Mouse (Mus musculus) midbrain, embryonic 15.5 days (tissue): ENCODE results near the gene Gm49336. TPM values are rescaled to one million over a fixed set of nuclear protein-coding genes. Genes with fewer than 3 reads are reported as not detected.

Experiments used
- ATAC-seq: fragments of 200-750 bp; cut with Nextera tagmentation; replicated peaks from 2 replicates; pipeline ENCODE4 v1.8.0; 2017; ENCODE audit warnings: moderate TSS enrichment
- H3K27ac ChIP-seq: fragments of 300-500 bp; sonication (generic); 2 replicates; pipeline ENCODE4 v1.5.1; 2015; ENCODE audit warnings: mild to moderate bottlenecking, inconsistent platforms
- H3K27me3 ChIP-seq: fragments of 300-500 bp; sonication (generic); replicated peaks from 2 replicates; pipeline ENCODE4 v1.6.1; 2015; ENCODE audit warnings: inconsistent platforms
- H3K36me3 ChIP-seq: fragments of 300-500 bp; sonication (generic); replicated peaks from 2 replicates; pipeline ENCODE4 v1.6.1; 2015; ENCODE audit warnings: inconsistent platforms
- H3K4me1 ChIP-seq: fragments of 300-500 bp; sonication (generic); 2 replicates; pipeline ENCODE4 v1.6.1; 2015; ENCODE audit warnings: inconsistent platforms
- H3K4me2 ChIP-seq: fragments of 300-500 bp; sonication (generic); 2 replicates; pipeline ENCODE4 v1.6.1; 2015; ENCODE audit warnings: inconsistent platforms, mild to moderate bottlenecking, moderate library complexity
- H3K4me3 ChIP-seq: fragments of 300-500 bp; sonication (generic); 2 replicates; pipeline ENCODE4 v1.5.1; 2015; ENCODE audit warnings: mild to moderate bottlenecking, inconsistent platforms
- H3K9ac ChIP-seq: fragments of 300-500 bp; sonication (generic); 2 replicates; pipeline ENCODE4 v1.6.1; 2015; ENCODE audit warnings: mild to moderate bottlenecking, inconsistent platforms
- H3K9me3 ChIP-seq: fragments of 300-500 bp; sonication (generic); 2 replicates; pipeline ENCODE4 v1.6.1; 2016; ENCODE audit warnings: inconsistent platforms
- WGBS: fragments of 180-500 bp; shearing (Covaris S2); methylation state at CpG from one replicate; pipeline ENCODE4 v1.1.7; 2015; ENCODE audit warnings: mixed read lengths; 5-methylcytosine and 5-hydroxymethylcytosine counted together
- polyA plus RNA-seq: library from polyadenylated mRNA; unstranded; fragments of >200 nt; fragmentation: Nextera tagmentation; extraction: Ambion mirVana; gene quantifications from 2 replicates; pipeline ENCODE4 v1.2.1, GENCODE M21; 2015

Gene Gm49336
- 48.3 and 51.1 TPM in 2 replicates for polyA plus RNA-seq

GRCm38 (mm10) chr14:60251281-60252003 is at the start of gene Gm49336, which contains the start of gene Nupl1:
TSS of gene Gm49336 (minus strand) at chr14:60251507.
TSS of gene Nupl1 (minus strand) at chr14:60251431.
- WGBS, result under 1% methylated on average over 62 of the region's 62 CpGs
- Histone ChIP-seq H3K9ac (peak within 1 kb of the TSS; percentile 96), H3K4me1 (peaks cover 27% of the 10 kb centered on the region), H3K36me3 (no peaks in the 10 kb centered on the region), H3K27me3 (no peaks in the 10 kb centered on the region), H3K9me3 (no peaks in the 10 kb centered on the region), H3K4me3 (peak within 1 kb of the TSS; percentile 67), H3K4me2 (peak within 1 kb of the TSS; percentile 85), H3K27ac (peak within 1 kb of the TSS; percentile 89)
- peak; percentile 100 for ATAC-seq

GRCm38 (mm10) chr14:60301024-60301423 is 49.7 kb upstream of the Gm49336 start:
- H3K27ac ChIP-seq, result no peak overlapping the region
- no peak overlapping the region for H3K9ac ChIP-seq
- peaks cover 3% of the 10 kb centered on the region; the same call in 1 of the 2 replicates for H3K4me1 ChIP-seq
- no peak overlapping the region for H3K4me2 ChIP-seq
- H3K36me3 ChIP-seq, result no peaks in the 10 kb centered on the region; the same call in 1 of the 2 replicates
- no peak overlapping the region for H3K4me3 ChIP-seq
- 22% methylated on average over 6 of the region's 6 CpGs for WGBS
- H3K27me3 ChIP-seq, result no peaks in the 10 kb centered on the region
- 0 out of 2 replicates have a peak, but pooled peaks have one; percentile 22 for ATAC-seq
- no peaks in the 10 kb centered on the region for H3K9me3 ChIP-seq

GRCm38 (mm10) chr14:60300224-60300991 is 49.1 kb upstream of the Gm49336 start:
- peaks cover 3% of the 10 kb centered on the region; the same call in 1 of the 2 replicates for H3K4me1 ChIP-seq
- H3K36me3 ChIP-seq, result no peaks in the 10 kb centered on the region; the same call in 1 of the 2 replicates
- no peak overlapping the region for H3K4me3 ChIP-seq
- H3K27ac ChIP-seq, result no peak overlapping the region
- 45% methylated on average over 14 of the region's 14 CpGs for WGBS
- peak; percentile 45; the same call in 1 of the 2 replicates for ATAC-seq
- no peak overlapping the region for H3K4me2 ChIP-seq
- H3K27me3 ChIP-seq, result no peaks in the 10 kb centered on the region
- no peaks in the 10 kb centered on the region for H3K9me3 ChIP-seq
- no peak overlapping the region for H3K9ac ChIP-seq

GRCm38 (mm10) chr14:60295531-60295930 is 44.2 kb upstream of the Gm49336 start:
- 96% methylated on average over 1 of the region's 1 CpGs for WGBS

GRCm38 (mm10) chr14:60290363-60290762 is 39.1 kb upstream of the Gm49336 start:
- peaks cover 10% of the 10 kb centered on the region; the same call in 1 of the 2 replicates for H3K36me3 ChIP-seq
- no peak overlapping the region for H3K4me2 ChIP-seq
- WGBS, result 93% methylated on average over 4 of the region's 4 CpGs
- H3K4me1 ChIP-seq, result no peaks in the 10 kb centered on the region
- H3K27ac ChIP-seq, result no peak overlapping the region
- no peak for ATAC-seq
- no peak overlapping the region for H3K9ac ChIP-seq
- no peaks in the 10 kb centered on the region for H3K27me3 ChIP-seq
- no peaks in the 10 kb centered on the region for H3K9me3 ChIP-seq
- H3K4me3 ChIP-seq, result no peak overlapping the region

More at GRCm38 (mm10) chr14:60295531-60295930, 44.2 kb upstream of the Gm49336 start:
- Histone ChIP-seq H3K36me3 (peaks cover 6% of the 10 kb centered on the region; the same call in 1 of the 2 replicates), H3K4me3 (no peak overlapping the region), H3K9me3 (no peaks in the 10 kb centered on the region), H3K27ac (no peak overlapping the region), H3K4me2 (no peak overlapping the region), H3K4me1 (no peaks in the 10 kb centered on the region), H3K27me3 (no peaks in the 10 kb centered on the region), H3K9ac (no peak overlapping the region)
- ATAC-seq, result no peak

- Histone ChIP-seq H3K27me3 (no peaks in the 10 kb centered on the region), H3K9ac (no peak overlapping the region), H3K4me1 (no peaks in the 10 kb centered on the region), H3K27ac (no peak overlapping the region), H3K4me3 (no peak overlapping the region), H3K9me3 (no peaks in the 10 kb centered on the region), H3K36me3 (peaks cover 14% of the 10 kb centered on the region), H3K4me2 (no peak overlapping the region)
- 89% methylated on average over 7 of the region's 7 CpGs for WGBS
- no peak for ATAC-seq
Observed at GRCm38 (mm10) chr14:60286194-60286863, 35.0 kb upstream of the Gm49336 start.

- no peaks in the 10 kb centered on the region for H3K27me3 ChIP-seq
- H3K4me2 ChIP-seq, result no peak overlapping the region
- H3K9me3 ChIP-seq, result no peaks in the 10 kb centered on the region
- no peak for ATAC-seq
- 95% methylated on average over 7 of the region's 7 CpGs for WGBS
- H3K27ac ChIP-seq, result no peak overlapping the region
- no peak overlapping the region for H3K4me3 ChIP-seq
- no peaks in the 10 kb centered on the region for H3K36me3 ChIP-seq
- H3K9ac ChIP-seq, result no peak overlapping the region
- no peaks in the 10 kb centered on the region for H3K4me1 ChIP-seq
Observed at GRCm38 (mm10) chr14:60275301-60276276, 24.3 kb upstream of the Gm49336 start.

GRCm38 (mm10) chr14:60273346-60273745 is 22.0 kb upstream of the Gm49336 start:
- Histone ChIP-seq H3K4me1 (no peaks in the 10 kb centered on the region), H3K9ac (no peak overlapping the region), H3K4me3 (no peak overlapping the region), H3K9me3 (no peaks in the 10 kb centered on the region), H3K27me3 (no peaks in the 10 kb centered on the region), H3K36me3 (no peaks in the 10 kb centered on the region), H3K27ac (peak overlapping the region; percentile 29; the same call in 1 of the 2 replicates), H3K4me2 (no peak overlapping the region)
- ATAC-seq, result no peak
- 87% methylated on average over 6 of the region's 6 CpGs for WGBS

GRCm38 (mm10) chr14:60269333-60269732 is 18.0 kb upstream of the Gm49336 start:
- Histone ChIP-seq H3K27ac (no peak overlapping the region), H3K9me3 (no peaks in the 10 kb centered on the region), H3K36me3 (no peaks in the 10 kb centered on the region), H3K4me2 (no peak overlapping the region), H3K4me3 (no peak overlapping the region), H3K4me1 (peaks cover 21% of the 10 kb centered on the region), H3K27me3 (no peaks in the 10 kb centered on the region), H3K9ac (no peak overlapping the region)
- WGBS, result 87% methylated on average over 6 of the region's 6 CpGs
- no peak for ATAC-seq

- under 1% methylated on average over 51 of the region's 51 CpGs for WGBS
- Histone ChIP-seq H3K4me2 (peak within 1 kb of the TSS; percentile 77), H3K4me3 (peak within 1 kb of the TSS; percentile 88), H3K27me3 (no peaks in the 10 kb centered on the region), H3K4me1 (peaks cover 21% of the 10 kb centered on the region), H3K27ac (peak within 1 kb of the TSS; percentile 88), H3K9me3 (no peaks in the 10 kb centered on the region), H3K9ac (peak within 1 kb of the TSS; percentile 87), H3K36me3 (no peaks in the 10 kb centered on the region)
- peak; percentile 99 for ATAC-seq
Observed at GRCm38 (mm10) chr14:60264990-60265876, 13.9 kb upstream of the Gm49336 start, which contains the start of gene Mtmr6. TSS of gene Mtmr6 (plus strand) at chr14:60265228.
